Mouse (Mus musculus): ENCODE results near the gene Rasgef1b. TPM values are rescaled to one million over a fixed set of nuclear protein-coding genes. Genes with fewer than 3 reads are reported as not detected.

Rasgef1b gene
- total and polyA plus RNA-seq, 3 experiments = 0.17 to 0.26 (median 0.21) TPM

- TF ChIP-seq RCOR1 (conservative IDR thresholded peaks at IDR 0.05; ENCODE audit: low read depth, low read length) = no peak
- no peak for TF ChIP-seq ZKSCAN1 (IDR thresholded peaks at IDR 0.05; ENCODE audit: borderline replicate concordance, low read depth, low read length)
- TF ChIP-seq HCFC1 (IDR thresholded peaks at IDR 0.05; ENCODE audit: low read depth, low read length) = no peak
- no peak for TF ChIP-seq MYC (IDR thresholded peaks at IDR 0.05; ENCODE audit: low read depth, low read length)
- TF ChIP-seq UBTF (IDR thresholded peaks at IDR 0.05; ENCODE audit: low read depth, low read length) = no peak
- TF ChIP-seq ETS1 (conservative IDR thresholded peaks at IDR 0.05; ENCODE audit: low read depth, low read length) = no peak
- TF ChIP-seq NELFE (IDR thresholded peaks at IDR 0.05; ENCODE audit: low read depth, low read length) = no peak
- TF ChIP-seq RAD21 (IDR thresholded peaks at IDR 0.05; ENCODE audit: low read depth, low read length) = no peak
- no peak for TF ChIP-seq JUN (IDR thresholded peaks at IDR 0.05; ENCODE audit: insufficient read depth, low read depth, low read length)
- no peak for TF ChIP-seq E2F4 (IDR thresholded peaks at IDR 0.05; ENCODE audit: insufficient replicate concordance, low read depth, low read length)
- no peak for TF ChIP-seq MAZ (IDR thresholded peaks at IDR 0.05; ENCODE audit: low read depth, low read length)
- no peak for TF ChIP-seq IRF4 (IDR thresholded peaks at IDR 0.05; ENCODE audit: low read depth, low read length)
- no peak for TF ChIP-seq NRF1 (IDR thresholded peaks at IDR 0.05; ENCODE audit: low read depth, low read length)
- no peak for TF ChIP-seq TBP (conservative IDR thresholded peaks at IDR 0.05; ENCODE audit: low read depth, low read length)
- no peak for TF ChIP-seq KAT2A (IDR thresholded peaks at IDR 0.05; ENCODE audit: insufficient replicate concordance, low read length)
- TF ChIP-seq MXI1 (IDR thresholded peaks at IDR 0.05; ENCODE audit: low read depth, low read length) = no peak
- no peak for TF ChIP-seq ELF1 (IDR thresholded peaks at IDR 0.05; ENCODE audit: low read depth, low read length)
- Histone ChIP-seq H3K4me2 (ENCODE audit: insufficient read depth, low read depth, poor library complexity, severe bottlenecking) (no peak overlapping the region), H3K9me3 (replicated peaks; ENCODE audit: low read length) (no peaks in the 10 kb centered on the region), H3K27me3 (replicated peaks) (no peaks in the 10 kb centered on the region), H3K27ac (ENCODE audit: insufficient read depth, low read depth) (no peak overlapping the region), H3K4me1 (ENCODE audit: control insufficient read depth in 1 of 2, insufficient read depth in 2 of 2) (no peaks in the 10 kb centered on the region), H3K4me3 (replicated peaks in 1 of 3; ENCODE audit: low read depth in 2 of 3, low read length in 2 of 3, poor library complexity in 1 of 3) (no peak overlapping the region), H3K79me2 (replicated peaks; ENCODE audit: control insufficient read depth, extremely low read depth, insufficient read depth, poor library complexity, severe bottlenecking) (no peaks in the 10 kb centered on the region), H3K9ac (ENCODE audit: insufficient read depth, low read depth) (no peak overlapping the region), H3K36me3 (replicated peaks in 1 of 2; ENCODE audit: control insufficient read depth in 1 of 2, insufficient read depth in 1 of 2, low read length in 1 of 2) (no peaks in the 10 kb centered on the region)
- in situ Hi-C loops (cut with MboI; ENCODE audit: low pct_ligation_motif_present, low pct_unique_long_range_greater_than_20kb, low sequenced_read_pairs) (no loop called here), dilution Hi-C loops (cut with MboI; ENCODE audit: extremely low pct_ligation_motif_present, extremely low pct_unique_long_range_greater_than_20kb, low sequenced_read_pairs) (no loop called here)
- DNase-seq (ENCODE audit: extremely low read depth) = no peak
Observed at GRCm38 (mm10) chr5:99445242-99445641, 283.6 kb downstream of the Rasgef1b start.

GRCm38 (mm10) chr5:99444777-99445176 is 284.1 kb downstream of the Rasgef1b start:
- Histone ChIP-seq H3K9me3 (replicated peaks; ENCODE audit: low read length) (no peaks in the 10 kb centered on the region), H3K4me1 (ENCODE audit: control insufficient read depth in 1 of 2, insufficient read depth in 2 of 2) (no peaks in the 10 kb centered on the region), H3K27ac (ENCODE audit: insufficient read depth, low read depth) (no peak overlapping the region), H3K4me3 (replicated peaks in 1 of 3; ENCODE audit: low read depth in 2 of 3, low read length in 2 of 3, poor library complexity in 1 of 3) (no peak overlapping the region), H3K79me2 (replicated peaks; ENCODE audit: control insufficient read depth, extremely low read depth, insufficient read depth, poor library complexity, severe bottlenecking) (no peaks in the 10 kb centered on the region), H3K36me3 (replicated peaks in 1 of 2; ENCODE audit: control insufficient read depth in 1 of 2, insufficient read depth in 1 of 2, low read length in 1 of 2) (no peaks in the 10 kb centered on the region), H3K4me2 (ENCODE audit: insufficient read depth, low read depth, poor library complexity, severe bottlenecking) (no peak overlapping the region), H3K27me3 (replicated peaks) (no peaks in the 10 kb centered on the region), H3K9ac (ENCODE audit: insufficient read depth, low read depth) (no peak overlapping the region)
- dilution Hi-C loops (cut with MboI; ENCODE audit: extremely low pct_ligation_motif_present, extremely low pct_unique_long_range_greater_than_20kb, low sequenced_read_pairs) = no loop called here
- in situ Hi-C loops (cut with MboI; ENCODE audit: low pct_ligation_motif_present, low pct_unique_long_range_greater_than_20kb, low sequenced_read_pairs) = no loop called here
- TF ChIP-seq MXI1 (IDR thresholded peaks at IDR 0.05; ENCODE audit: low read depth, low read length) (no peak), USF1 (IDR thresholded peaks at IDR 0.05; ENCODE audit: low read depth, low read length) (no peak), ZMIZ1 (IDR thresholded peaks at IDR 0.05; ENCODE audit: low read depth, low read length) (no peak), NELFE (IDR thresholded peaks at IDR 0.05; ENCODE audit: low read depth, low read length) (no peak), CHD1 (IDR thresholded peaks at IDR 0.05; ENCODE audit: low read depth, low read length) (no peak)
- DNase-seq (ENCODE audit: extremely low read depth) = no peak
